Mouse (Mus musculus): Measurements from ENCODE around the gene Usp46.
"Not testable (repeated sequence)": the region's sequence is repeated elsewhere in the genome, so short reads cannot be mapped to it uniquely, and the experiment has no call there.

Usp46 gene

GRCm38 (mm10) chr5:74067831-74068713 lies at the start of gene Usp46:
Gene Usp46 (minus strand): TSS chr5:74068431.
- DNase-seq (ENCODE audit: low spot score): peak; percentile 91

- no peak for DNase-seq (ENCODE audit: low spot score)
Measured at GRCm38 (mm10) chr5:74113961-74114689, 45.9 kb upstream of the Usp46 start.

GRCm38 (mm10) chr5:74105445-74105844 lies 37.2 kb upstream of the Usp46 start:
- DNase-seq (ENCODE audit: low spot score): no peak

GRCm38 (mm10) chr5:74101761-74102160 lies 33.5 kb upstream of the Usp46 start:
- DNase-seq (ENCODE audit: low spot score): no peak

GRCm38 (mm10) chr5:74099046-74099445 lies 30.8 kb upstream of the Usp46 start:
- DNase-seq (ENCODE audit: low spot score): no peak

- no peak for DNase-seq (ENCODE audit: low spot score)
Measured at GRCm38 (mm10) chr5:74097854-74098220, 29.6 kb upstream of the Usp46 start.

- no peak for DNase-seq (ENCODE audit: low spot score)
Measured at GRCm38 (mm10) chr5:74097116-74097853, 29.1 kb upstream of the Usp46 start.

- DNase-seq (ENCODE audit: low spot score): no peak
Measured at GRCm38 (mm10) chr5:74096060-74096459, 27.8 kb upstream of the Usp46 start.

GRCm38 (mm10) chr5:74095611-74096010 lies 27.4 kb upstream of the Usp46 start:
- no peak for DNase-seq (ENCODE audit: low spot score)

GRCm38 (mm10) chr5:74094841-74095437 lies 26.7 kb upstream of the Usp46 start:
- DNase-seq (ENCODE audit: low spot score): no peak

GRCm38 (mm10) chr5:74093556-74094428 lies 25.6 kb upstream of the Usp46 start:
- DNase-seq (ENCODE audit: low spot score): no peak

- DNase-seq (ENCODE audit: low spot score): peak; percentile 85
Measured at GRCm38 (mm10) chr5:74092833-74093555, 24.8 kb upstream of the Usp46 start.

GRCm38 (mm10) chr5:74092481-74092832 lies 24.2 kb upstream of the Usp46 start:
- DNase-seq (ENCODE audit: low spot score): no peak

- DNase-seq (ENCODE audit: low spot score): no peak
Measured at GRCm38 (mm10) chr5:74089643-74090042, 21.4 kb upstream of the Usp46 start.

GRCm38 (mm10) chr5:74081756-74082155 lies 13.5 kb upstream of the Usp46 start:
- no peak for DNase-seq (ENCODE audit: low spot score)

- no peak for DNase-seq (ENCODE audit: low spot score)
Measured at GRCm38 (mm10) chr5:74078861-74079615, 10.8 kb upstream of the Usp46 start.

- no peak for DNase-seq (ENCODE audit: low spot score)
Measured at GRCm38 (mm10) chr5:74078400-74078799, 10.2 kb upstream of the Usp46 start.

- no peak for DNase-seq (ENCODE audit: low spot score)
Measured at GRCm38 (mm10) chr5:74077959-74078358, 9.7 kb upstream of the Usp46 start.

- no peak for DNase-seq (ENCODE audit: low spot score)
Measured at GRCm38 (mm10) chr5:74076759-74077158, 8.5 kb upstream of the Usp46 start.

- not testable (repeated sequence) for DNase-seq (ENCODE audit: low spot score)
Measured at GRCm38 (mm10) chr5:74070564-74070963, 2.3 kb upstream of the Usp46 start.
